Mouse (Mus musculus): ENCODE measurements around the gene Rxfp2.

Rxfp2 gene

GRCm38 (mm10) chr5:150115271-150116092, 97.0 kb downstream of the Rxfp2 start:
- no peak for DNase-seq (ENCODE audit: low spot score)

- no peak for DNase-seq (ENCODE audit: low spot score)
Measured at GRCm38 (mm10) chr5:150116216-150116905, 97.9 kb downstream of the Rxfp2 start.

DNA sequence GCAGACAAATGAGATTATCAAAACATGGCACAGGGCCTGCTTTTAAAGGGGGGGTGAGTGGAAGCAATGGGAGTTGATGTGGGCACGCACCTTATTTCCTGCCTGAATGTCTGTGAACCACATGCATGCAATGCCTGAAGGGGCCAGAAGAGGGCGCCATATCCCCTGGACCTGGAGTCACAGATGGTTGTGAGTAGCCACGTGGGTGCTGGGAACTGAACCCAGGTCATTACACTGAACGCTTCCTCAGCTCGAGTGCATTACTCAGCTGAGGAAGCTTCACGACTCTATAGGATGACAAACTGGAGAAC, 98.4 kb downstream of the Rxfp2 start:
- DNase-seq (ENCODE audit: low spot score) = no peak

- no peak for DNase-seq (ENCODE audit: low spot score)
Measured at GRCm38 (mm10) chr5:150118124-150118454, 99.6 kb downstream of the Rxfp2 start.

GRCm38 (mm10) chr5:150118455-150119241, 100.2 kb downstream of the Rxfp2 start, which contains the start of gene Fry:
Fry (plus strand) TSS chr5:150118645.
- peak; percentile 91 for DNase-seq (ENCODE audit: low spot score)

DNA sequence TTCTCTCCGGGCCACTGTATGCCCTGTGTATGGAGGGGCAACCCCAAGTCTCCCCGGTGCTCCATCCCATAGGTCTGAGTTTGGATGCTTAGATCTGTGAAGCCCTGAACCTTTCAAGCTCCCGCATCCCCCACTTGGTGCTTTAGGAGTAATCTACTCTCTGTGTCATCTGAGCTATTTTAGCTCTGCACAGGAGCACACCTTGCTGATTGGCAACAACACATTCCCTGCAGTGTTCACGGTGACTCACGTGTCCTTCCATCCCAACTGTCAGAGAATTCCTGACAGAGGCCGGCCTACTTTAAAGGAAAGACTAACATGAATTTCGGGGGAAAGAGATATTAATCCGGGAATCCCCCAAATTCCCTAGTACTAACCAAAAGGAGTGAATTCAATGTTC, 102.2 kb downstream of the Rxfp2 start:
- no peak for DNase-seq (ENCODE audit: low spot score)

- no peak for DNase-seq (ENCODE audit: low spot score)
Measured at GRCm38 (mm10) chr5:150122095-150122494, 103.6 kb downstream of the Rxfp2 start.

GRCm38 (mm10) chr5:150122571-150122970, 104.1 kb downstream of the Rxfp2 start:
- no peak for DNase-seq (ENCODE audit: low spot score)

GRCm38 (mm10) chr5:150125920-150126319, 107.4 kb downstream of the Rxfp2 start:
- no peak for DNase-seq (ENCODE audit: low spot score)

- DNase-seq (ENCODE audit: low spot score) = no peak
Measured at GRCm38 (mm10) chr5:150128432-150128831, 110.0 kb downstream of the Rxfp2 start.

GRCm38 (mm10) chr5:150130144-150130543, 111.7 kb downstream of the Rxfp2 start:
- DNase-seq (ENCODE audit: low spot score) = no peak

DNA sequence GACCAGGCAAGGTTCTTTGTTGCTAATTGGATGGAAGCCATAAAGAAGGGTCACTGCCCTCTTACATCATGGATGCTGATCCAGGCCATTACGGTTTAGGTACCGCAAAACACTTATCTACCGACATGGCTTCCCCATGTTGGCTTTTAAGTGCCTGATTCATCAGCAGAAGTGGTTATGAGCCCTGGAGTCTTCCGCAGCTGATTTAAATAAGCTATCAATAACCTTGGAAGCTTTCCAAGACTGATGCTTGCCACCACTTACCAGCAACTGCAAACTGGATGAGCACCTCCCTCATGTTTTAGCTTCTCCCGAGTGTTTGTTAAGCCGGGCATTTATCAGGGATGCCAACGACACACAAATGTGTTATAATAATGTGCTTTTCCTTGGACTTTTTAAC, 112.7 kb downstream of the Rxfp2 start:
- DNase-seq (ENCODE audit: low spot score) = no peak
